Mouse (Mus musculus) right cerebral cortex, postnatal 4 days (tissue): ENCODE measurements around the gene Jrkl.

Experiments
- DNase-seq: peaks from one replicate; pipeline ENCODE4 v3.0.0-alpha.2; 2022

Jrkl gene

DNA sequence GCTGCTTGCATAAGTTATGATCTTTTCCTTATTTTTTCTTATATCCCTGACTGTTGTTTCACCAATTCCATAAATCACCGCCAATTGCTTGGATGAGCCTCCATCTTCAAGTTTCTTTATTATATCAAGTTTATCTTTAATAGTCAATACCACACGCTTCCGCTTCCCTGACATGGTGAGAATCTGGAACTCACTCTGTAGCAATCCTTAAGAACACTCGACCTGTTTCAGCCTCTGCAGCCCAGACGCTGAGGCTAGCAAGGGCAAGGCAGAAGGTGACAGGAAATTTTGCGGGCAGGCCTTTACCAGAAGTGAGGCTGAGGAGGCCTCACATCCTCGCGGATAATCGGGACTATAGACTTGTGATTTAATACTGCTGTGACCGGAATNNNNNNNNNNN lies at the start of gene Jrkl:
TSS of gene Jrkl (minus strand) at position 349 of the 400 bp plus-strand sequence.
- peak; percentile 10 for DNase-seq

DNA sequence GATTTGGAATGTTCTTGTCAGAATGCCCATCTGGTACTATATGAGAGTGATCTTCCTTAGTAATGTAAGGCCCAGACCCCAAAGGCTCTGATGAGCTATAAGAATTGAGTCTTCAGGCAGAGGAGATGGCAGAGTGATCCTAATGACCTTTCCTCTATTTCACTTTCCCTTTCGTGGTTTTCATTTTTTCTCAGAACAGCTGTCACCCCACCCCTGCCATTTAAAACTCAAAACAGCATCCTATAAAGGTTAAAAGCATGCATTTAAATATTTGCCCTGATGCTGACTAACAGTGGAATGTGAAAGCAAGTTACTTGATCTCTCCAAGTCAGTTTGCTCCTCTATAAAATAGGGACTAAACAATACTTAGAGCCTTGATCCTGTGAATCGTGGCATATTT lies 41.9 kb upstream of the Jrkl start:
- no peak for DNase-seq

DNA sequence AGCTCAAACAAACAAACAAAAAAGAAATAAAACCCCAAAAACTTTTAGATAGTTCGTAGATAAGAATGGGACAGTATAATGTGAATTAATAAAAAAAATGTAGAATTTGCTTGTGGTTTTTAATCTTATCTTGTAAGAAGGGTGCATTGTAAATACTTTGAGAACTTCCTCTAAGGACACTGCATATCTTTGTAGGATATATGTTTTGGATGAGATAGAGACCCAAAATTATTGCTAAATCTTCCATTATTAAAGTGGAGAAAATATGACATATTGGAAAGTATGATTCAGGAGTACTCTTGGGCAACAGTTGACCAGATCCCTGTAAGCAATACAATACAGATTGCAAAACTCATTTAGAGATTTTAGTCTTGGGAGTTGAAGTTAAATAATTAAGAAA lies 27.6 kb upstream of the Jrkl start:
- no peak for DNase-seq

DNA sequence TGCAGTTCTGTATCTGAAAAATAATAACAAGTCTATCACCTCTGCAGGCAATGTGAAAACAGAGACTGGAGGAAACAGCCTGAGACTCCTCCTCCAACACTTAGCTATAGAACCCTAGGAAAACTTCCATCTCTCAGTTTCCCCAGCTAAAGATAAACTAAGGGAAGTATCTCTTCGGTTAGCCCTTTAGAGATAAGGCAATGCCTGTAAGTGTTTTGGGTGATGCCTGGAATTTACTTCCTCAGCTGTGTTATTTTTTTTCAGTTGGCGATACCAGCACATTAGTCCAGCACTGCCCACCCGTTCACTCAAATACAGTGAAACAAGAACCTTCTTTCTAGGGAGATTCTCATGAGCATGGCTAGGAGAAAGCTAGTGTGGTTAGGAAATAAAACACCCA lies 15.4 kb upstream of the Jrkl start:
- no peak for DNase-seq

DNA sequence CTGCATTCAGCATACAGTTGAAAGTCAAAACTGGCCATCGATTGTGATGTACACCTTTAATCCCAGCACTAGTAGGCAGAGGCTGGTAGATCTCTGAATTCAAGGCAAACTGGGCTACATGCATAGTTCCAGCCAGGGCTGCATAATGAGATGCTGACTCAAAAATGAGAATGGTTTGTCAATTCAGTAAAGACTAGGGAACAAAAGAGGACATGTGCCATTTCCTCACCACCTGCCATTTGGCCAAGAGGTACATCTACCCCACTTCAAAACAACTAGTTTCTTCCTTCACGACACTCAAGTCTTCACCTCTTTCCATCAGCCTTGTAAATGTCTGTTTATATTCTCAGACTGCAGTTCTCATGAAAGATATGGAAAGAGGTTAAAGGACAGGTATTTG lies 12.5 kb upstream of the Jrkl start:
- DNase-seq = no peak

DNA sequence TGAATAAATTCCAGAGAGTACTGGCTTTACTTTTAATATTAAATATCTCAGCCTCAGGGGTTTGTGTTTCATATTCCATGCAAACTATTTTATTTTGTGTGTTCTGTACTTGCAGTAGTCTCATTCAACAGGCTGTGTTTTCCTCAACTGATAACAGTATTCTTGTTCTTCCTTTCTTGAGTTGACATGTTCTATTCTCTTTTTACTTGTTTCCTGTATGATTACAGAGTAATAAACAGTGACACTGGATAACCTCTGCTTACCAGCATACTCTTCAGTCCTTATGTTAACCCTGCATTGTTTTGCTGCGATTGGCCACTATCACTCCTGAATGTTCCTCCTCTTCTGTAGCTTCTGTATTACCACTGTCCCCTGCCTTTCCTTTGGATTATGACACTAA lies 11.1 kb upstream of the Jrkl start:
- no peak for DNase-seq

DNA sequence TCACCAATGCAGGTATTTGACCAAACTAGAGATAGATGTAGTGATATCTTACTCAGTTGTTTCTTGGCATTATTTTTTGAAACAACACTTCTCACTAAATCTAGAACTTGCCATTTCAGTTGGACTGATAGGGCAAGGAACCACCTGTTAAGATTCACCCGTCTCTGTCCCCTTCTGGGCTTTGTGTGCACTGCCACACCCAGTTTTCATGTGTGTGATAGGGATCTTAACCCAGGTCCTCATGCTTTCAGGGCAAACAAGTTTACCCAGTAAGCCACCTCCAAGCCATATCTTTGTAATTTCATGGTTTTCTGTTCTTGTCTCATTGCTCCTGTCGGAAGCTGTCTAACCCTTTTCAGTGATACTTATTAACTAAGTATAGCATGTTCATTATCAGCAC lies 5.6 kb upstream of the Jrkl start:
- no peak for DNase-seq

DNA sequence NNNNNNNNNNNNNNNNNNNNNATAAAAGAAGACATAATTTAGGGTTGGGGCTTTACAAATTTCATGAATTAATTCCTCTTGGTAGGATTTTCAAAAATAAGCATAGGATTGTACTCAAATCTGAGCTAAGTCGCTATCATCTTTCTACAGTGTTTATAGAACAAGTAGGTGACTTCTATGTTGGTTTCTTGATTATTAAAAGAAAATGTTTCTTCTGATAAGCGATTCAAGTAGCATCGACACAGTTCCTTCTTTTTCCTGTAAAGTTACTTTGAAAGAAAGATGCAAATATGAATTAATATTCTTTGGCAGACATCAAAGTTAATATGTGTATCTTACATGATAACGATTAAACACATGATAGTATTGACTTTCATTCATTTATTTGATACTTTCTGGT lies 2.5 kb upstream of the Jrkl start:
- DNase-seq = no peak

DNA sequence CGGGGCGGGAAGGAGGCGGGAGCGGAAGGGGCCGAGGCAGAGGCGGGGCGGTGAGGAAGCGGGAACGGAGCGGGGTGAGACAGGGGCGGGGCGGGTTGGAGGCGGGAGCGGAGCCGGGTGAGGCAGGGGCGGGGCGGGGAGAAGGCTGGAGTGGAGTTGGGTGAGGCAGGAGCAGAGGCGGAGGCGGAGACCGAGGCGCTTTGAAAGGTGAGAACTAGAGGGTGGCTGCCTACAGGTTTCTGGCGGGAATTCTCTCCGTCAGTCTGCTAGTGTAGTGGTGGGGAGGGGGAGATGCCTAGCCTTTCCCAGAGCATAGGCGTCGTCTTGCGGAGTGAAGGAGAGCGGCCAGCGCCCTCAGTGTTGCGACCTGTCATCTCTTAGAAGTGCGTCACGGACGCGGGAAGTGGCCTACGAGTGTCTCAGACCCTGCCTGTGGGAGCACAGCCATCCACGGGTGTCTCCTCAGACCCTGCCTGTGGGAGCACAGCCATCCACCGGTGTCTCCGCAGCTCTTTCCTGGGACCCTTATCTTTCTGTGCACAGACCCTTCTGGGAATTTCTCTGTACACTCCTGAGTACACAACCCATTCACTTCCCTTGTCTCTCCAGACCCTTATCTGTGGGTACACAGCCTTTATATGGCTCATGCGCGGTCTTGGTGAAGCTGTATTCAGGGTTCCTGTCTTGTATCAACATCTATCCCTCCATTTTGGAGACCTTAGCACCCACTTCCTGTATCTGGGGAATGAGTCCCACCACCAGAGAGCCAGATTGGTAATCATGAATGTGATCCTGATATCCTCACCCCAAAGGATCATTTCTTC lies 1.4 kb upstream of the Jrkl start, which contains the start of gene Ccdc82:
TSS of gene Ccdc82 (plus strand) at position 141 of the 824 bp plus-strand sequence.
- DNase-seq = peak; percentile 88

DNA sequence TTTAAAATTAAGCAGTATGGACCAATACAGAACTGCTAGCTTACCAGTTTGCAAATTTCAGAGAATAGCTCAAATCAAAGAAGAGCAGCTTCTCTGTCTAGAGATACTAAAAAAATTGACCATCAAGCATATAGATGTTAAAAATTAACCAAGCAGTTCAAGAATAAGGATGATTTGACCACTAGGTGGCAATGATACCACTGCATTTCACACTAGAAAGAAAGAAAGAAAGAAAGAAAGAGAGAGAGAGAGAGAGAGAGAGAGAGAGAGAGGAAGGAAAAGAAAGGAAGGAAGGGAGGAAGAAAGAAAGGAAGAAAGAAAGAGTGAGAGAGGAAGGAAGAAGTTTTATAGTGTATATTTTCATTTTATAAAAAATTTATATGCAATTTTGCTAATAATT lies 3.3 kb downstream of the Jrkl start:
- no peak for DNase-seq

DNA sequence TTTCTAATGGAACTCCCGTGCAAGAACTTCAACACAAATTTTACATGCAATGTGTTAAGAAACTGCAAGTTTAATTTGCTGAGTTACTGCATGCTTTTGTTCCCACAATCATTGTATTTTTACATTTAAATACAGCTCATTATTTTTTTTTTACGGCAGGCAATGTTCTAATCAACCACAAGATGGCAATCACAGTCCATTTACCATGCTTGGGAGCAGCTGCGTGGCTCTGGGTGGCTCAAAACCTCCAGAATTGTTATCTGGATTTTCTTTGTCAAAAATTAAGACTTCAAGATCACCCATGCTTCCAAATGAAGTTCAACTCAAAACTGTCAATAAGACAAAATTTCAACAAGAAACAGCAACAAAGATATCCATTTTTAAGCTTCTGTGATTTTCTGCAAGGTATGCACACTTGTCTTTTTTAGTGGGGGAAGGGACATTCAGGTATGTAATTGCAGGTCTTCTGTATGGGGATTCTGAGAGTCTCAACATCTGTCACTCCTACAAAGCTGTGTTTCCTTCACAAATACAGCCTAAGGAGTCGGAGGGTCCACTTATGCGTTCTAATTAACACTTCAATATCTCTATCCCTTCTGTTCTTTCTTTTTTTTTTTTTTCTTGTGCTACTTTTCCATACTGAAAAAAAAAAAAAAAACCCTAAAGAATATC lies 13.9 kb downstream of the Jrkl start:
- peak; percentile 12 for DNase-seq

DNA sequence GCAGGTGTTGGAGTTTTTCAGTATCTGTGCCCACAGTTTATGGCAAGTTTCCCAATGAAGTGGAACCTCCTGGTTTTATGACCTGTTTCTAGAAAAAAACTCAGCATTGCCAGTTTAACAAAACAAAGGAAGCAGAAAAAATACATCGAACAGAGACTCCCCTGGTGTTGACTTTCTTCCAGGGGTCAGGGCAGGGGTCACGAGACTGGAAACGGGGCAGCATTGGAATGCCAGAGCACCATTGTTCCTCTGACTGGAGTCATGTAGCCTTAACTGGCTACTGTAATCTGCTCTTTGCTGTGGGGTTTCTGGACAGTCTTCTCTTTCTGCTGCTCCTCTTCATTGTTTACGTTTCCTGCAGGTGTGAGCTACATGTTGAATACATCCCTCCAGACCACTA lies 15.1 kb downstream of the Jrkl start:
- DNase-seq = peak; percentile 23

DNA sequence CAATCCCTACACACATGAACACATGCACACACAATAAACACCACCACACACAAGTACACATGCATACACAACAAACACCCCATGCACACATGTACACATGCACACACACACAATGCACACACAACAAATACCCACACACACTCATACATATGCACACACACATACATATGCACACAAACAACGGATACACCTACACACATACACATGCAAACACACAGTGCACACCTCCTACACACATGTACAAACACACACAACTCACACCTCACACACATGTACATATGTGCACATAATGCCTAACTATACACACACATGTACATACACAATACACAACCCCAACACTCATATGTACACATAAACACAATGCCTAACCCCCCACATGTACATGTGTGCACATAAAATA lies 19.8 kb downstream of the Jrkl start:
- no peak for DNase-seq

DNA sequence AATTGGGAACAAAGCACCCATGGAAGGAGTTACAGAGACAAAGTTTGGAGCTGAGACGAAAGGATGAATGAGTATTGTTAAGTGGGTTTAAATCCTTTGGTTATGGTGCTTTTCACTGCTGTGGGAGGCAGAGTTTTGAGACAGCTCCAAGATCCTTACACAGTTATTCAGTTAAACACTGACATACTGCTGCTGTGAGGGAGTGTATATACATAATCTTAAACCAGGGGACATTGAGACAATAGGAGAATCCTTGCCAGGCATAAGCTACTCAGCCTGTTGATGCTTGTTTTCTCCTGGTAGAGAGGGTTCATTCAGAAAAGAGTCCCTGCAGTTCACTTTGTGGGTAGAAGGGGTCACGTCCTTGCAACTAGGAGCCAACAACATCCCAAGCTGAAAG lies 39.3 kb downstream of the Jrkl start:
- DNase-seq = no peak

DNA sequence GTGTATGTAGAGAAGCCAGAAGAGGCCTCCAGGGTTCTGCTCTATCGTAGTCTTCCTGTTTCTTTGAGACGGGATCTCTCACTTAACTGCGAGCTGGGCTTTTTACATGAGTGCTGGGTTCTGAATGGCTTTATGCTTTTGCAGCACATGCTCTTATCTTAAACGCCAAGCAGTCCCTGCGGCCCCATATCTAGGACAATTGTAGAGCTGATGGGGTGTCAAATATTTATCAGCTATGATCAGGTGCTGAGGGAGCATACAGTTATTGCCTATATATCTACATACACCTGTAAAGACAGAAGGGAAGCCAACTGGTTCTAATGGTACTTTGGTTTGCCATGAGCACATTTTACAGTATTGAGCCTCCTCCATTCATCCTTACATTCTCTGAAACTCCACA lies 41.9 kb downstream of the Jrkl start:
- no peak for DNase-seq

DNA sequence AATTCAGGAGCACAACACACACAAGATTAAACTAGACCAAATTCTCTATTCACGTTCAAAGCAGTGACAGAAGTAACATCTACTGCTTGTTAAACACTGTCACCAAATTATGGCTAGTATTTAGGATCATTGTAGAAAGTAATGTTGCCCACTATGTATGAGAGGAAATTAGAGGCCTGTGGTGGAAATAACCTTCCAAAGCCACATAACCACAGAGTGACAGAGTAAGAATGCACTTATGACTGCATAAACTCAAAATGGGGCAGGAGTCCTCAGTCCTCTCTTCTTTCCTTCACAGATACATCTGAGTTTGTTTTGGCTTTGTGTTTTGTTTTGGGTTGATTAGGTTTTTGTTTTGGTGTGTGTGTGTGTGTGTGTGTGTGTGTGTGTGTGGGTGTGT lies 42.5 kb downstream of the Jrkl start:
- no peak for DNase-seq

DNA sequence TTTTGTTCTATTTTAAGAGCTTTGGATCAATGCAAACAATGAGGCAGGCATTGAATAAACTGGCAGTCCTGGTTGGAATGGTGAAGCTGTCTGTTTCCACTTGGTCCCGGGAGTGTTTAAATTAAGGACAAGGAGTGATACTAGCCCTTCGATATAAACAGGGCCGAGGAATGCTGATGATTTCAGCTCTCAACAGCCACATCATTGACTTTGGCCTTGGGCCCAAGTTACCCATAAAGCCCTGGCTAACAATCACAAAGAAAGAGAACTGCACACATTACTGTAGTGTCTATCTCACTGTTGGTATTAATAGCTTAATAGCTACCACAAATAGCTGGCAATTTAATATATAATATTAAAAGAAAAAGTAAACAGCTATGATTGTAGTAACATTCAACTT lies 45.5 kb downstream of the Jrkl start:
- DNase-seq = no peak

DNA sequence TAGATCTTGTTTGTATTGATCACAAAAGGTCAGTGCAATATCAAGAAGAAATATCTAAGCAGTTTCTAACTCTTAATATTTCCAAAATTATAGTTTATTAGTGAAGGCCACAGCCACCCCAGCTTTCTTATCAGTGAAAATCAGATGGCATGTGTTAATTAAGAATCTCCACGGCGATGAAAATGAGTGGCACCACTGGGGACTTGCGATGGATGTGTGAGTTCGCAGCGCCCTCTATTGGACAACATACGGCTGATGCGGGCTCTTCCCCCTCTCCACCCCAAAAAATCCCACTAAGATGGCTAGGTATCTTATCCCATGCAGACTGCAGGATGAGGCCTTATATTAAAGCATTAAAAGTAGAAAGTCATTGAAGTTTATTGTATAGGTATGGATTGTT lies 49.9 kb downstream of the Jrkl start:
- DNase-seq = peak; percentile 46

DNA sequence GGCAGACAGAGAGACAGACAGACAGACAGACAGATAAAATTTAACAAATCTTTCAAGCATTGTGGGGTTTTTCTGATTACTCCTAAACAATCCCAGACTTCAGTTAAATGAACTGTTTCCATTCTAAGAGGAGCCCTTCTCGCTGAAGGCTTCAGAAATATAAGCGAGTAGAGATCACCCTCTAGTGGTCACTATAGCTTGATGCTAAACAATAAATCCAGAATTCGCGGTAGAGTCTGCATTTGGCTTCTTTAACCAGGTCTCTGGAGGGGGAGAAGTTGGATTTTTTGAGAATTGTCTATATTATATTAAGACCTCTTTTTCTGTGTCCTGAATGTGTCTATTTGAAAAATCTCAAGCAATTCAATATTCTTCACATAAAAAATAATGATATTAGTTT lies 50.4 kb downstream of the Jrkl start:
- DNase-seq = no peak

DNA sequence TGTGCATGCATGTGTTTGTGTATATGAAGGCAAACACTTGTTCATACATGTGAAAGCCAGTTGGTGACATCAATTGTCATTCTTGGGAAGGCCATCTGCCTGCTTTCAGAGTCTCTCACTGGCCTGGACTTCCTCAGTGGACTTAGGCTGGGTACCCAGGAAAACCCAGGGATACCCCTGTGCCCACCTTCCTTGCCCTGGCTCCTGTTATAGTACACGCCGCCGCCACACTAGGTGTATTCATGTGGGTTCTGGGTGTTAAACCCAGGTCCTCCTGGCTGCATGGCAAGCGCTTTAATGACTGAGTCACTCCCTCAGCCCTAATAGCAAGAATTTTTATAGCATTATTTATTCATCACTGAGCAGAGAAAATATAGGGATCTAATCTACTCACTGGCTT lies 51.0 kb downstream of the Jrkl start:
- no peak for DNase-seq
